ENCODE assay signal across 8 mouse cellular contexts in the genomic region with DNA sequence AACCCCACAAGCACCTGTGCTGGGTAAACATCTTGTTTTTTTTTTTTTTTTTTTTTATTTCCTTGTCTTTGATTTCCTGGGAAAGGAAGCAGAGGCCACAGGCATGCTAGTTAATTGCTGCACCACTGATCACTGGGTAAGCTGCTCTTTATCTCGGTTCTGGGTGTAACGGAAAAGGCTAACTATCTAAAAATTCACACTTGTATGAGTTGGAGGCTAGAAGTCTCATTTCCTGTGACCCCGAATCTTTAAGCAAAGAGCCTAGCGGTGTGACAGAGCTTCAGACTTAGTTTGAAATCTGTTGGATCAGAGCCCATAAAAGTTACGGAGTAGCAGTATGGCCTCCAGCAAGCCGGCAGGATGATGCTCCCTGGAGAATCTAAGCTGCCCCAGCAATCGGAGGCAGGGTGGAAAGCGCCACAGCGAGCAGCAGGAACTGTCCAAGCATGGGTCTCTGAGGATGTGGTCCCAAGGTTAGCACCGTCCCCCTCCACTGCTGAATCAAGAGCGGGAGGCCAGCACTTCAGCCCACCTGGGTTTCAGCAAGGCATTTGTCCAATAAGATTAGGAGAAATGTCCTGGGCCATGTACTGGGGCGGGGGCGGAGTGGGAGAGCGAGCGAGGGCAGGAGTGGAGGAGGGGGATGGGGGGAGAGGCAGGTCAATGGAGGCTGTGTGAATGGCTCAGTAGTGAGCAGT. TPM values are rescaled to one million over a fixed set of nuclear protein-coding genes. Genes with fewer than 3 reads are reported as not detected.
DNase-seq lines count a peak whose midpoint lies in the region; ATAC-seq lines count a peak whose summit lies in the region.

No protein-coding gene starts in this region.

- peak overlapping the region; percentile 92 for H3K27ac ChIP-seq in brown adipose tissue, adult 24 weeks (replicated peaks; ENCODE audit: low read depth, low read length)
- peak overlapping the region; percentile 79 for H3K27ac ChIP-seq in heart, embryonic 13.5 days (replicated peaks)
- H3K27ac ChIP-seq in limb, embryonic 15.5 days, result no peak overlapping the region
- H3K27ac ChIP-seq in stomach, embryonic 15.5 days, result no peak overlapping the region

- no peaks in the 10 kb centered on the region for H3K27me3 ChIP-seq in heart, embryonic 13.5 days (replicated peaks)
- H3K27me3 ChIP-seq in limb, embryonic 15.5 days, result no peaks in the 10 kb centered on the region
- H3K27me3 ChIP-seq in stomach, embryonic 15.5 days (replicated peaks), result no peaks in the 10 kb centered on the region

- H3K9ac ChIP-seq in heart, embryonic 13.5 days, result peak overlapping the region; percentile 77
- H3K9ac ChIP-seq in limb, embryonic 15.5 days, result no peak overlapping the region
- H3K9ac ChIP-seq in stomach, embryonic 15.5 days, result no peak overlapping the region

- 9% methylated on average over 15 of the region's 15 CpGs for WGBS in heart, embryonic 13.5 days
- WGBS in limb, embryonic 15.5 days, result 5% methylated on average over 15 of the region's 15 CpGs
- WGBS in stomach, embryonic 15.5 days, result 9% methylated on average over 15 of the region's 15 CpGs

- H3K4me2 ChIP-seq in heart, embryonic 13.5 days, result peak overlapping the region; percentile 72
- peak overlapping the region; percentile 33 for H3K4me2 ChIP-seq in limb, embryonic 15.5 days
- H3K4me2 ChIP-seq in stomach, embryonic 15.5 days, result peak overlapping the region; percentile 49

- peak overlapping the region; percentile 56 for H3K4me3 ChIP-seq in brown adipose tissue, adult 24 weeks (ENCODE audit: insufficient read depth, low read depth, low read length)
- peak overlapping the region; percentile 47 for H3K4me3 ChIP-seq in heart, embryonic 13.5 days
- peak overlapping the region; percentile 22 for H3K4me3 ChIP-seq in limb, embryonic 15.5 days
- H3K4me3 ChIP-seq in stomach, embryonic 15.5 days (replicated peaks), result peak overlapping the region; percentile 29

- H3K36me3 ChIP-seq in heart, embryonic 13.5 days, result no peaks in the 10 kb centered on the region
- H3K36me3 ChIP-seq in limb, embryonic 15.5 days, result no peaks in the 10 kb centered on the region
- no peaks in the 10 kb centered on the region for H3K36me3 ChIP-seq in stomach, embryonic 15.5 days

- no peak for ATAC-seq in heart, embryonic 13.5 days (ENCODE audit: extremely low read depth, insufficient number of reproducible peaks, low FRiP score, low TSS enrichment)
- ATAC-seq in limb, embryonic 15.5 days (ENCODE audit: insufficient number of reproducible peaks, low FRiP score, low TSS enrichment, low read depth), result no peak
- ATAC-seq in stomach, embryonic 15.5 days (ENCODE audit: insufficient read depth, low FRiP score, low read depth), result no peak; the same call in 1 of the 2 replicates

- no peaks in the 10 kb centered on the region for H3K9me3 ChIP-seq in heart, embryonic 13.5 days
- no peaks in the 10 kb centered on the region for H3K9me3 ChIP-seq in limb, embryonic 15.5 days
- H3K9me3 ChIP-seq in stomach, embryonic 15.5 days, result no peaks in the 10 kb centered on the region

- H3K4me1 ChIP-seq in brown adipose tissue, adult 24 weeks (ENCODE audit: control insufficient read depth, insufficient read depth, insufficient read length, low read length), result peaks cover 3% of the 10 kb centered on the region
- peaks cover 11% of the 10 kb centered on the region for H3K4me1 ChIP-seq in heart, embryonic 13.5 days
- H3K4me1 ChIP-seq in limb, embryonic 15.5 days, result peaks cover 12% of the 10 kb centered on the region
- peaks cover 4% of the 10 kb centered on the region for H3K4me1 ChIP-seq in stomach, embryonic 15.5 days

- DNase-seq in adrenal gland, adult 2 months, result peak; percentile 46
- no peak for DNase-seq in adrenal gland, adult 18-20 months (ENCODE audit: low spot score in 2 of 2)
- no peak for DNase-seq in cerebellum, postnatal 25 days
- no peak for DNase-seq in MN1 (ENCODE audit: low spot score)

RNA-seq across cellular contexts. Expression of gene Neu1, which starts 10.4 kb away (rescaled TPM):
- total RNA-seq in adrenal gland, adult 2 months (2021), result 10 to 100 TPM; 24.0 to 25.3 TPM
- polyA plus RNA-seq in adrenal gland, adult 2 months (2012; rRNA removed), result 47.2 and 52.8 TPM in 2 replicates
- 10 to 100 TPM; 22.5 to 24.3 TPM for total RNA-seq in adrenal gland, adult 18-20 months (2021)
- polyA plus RNA-seq in brown adipose tissue, adult 24 weeks (2012; ENCODE audit: insufficient read depth, insufficient read length, missing spikeins), result 9.1 and 10.2 TPM in 2 replicates
- 18.1 and 19.2 TPM in 2 replicates for polyA plus RNA-seq in heart, embryonic 13.5 days (2015; fragmentation: Nextera tagmentation; extraction: Ambion mirVana)
- 20.1 and 20.5 TPM in 2 replicates for polyA plus RNA-seq in limb, embryonic 15.5 days (2015; fragmentation: Nextera tagmentation; extraction: Ambion mirVana)
- 36.9 and 44.5 TPM in 2 replicates for polyA plus RNA-seq in stomach, embryonic 15.5 days (2015; fragmentation: Nextera tagmentation; extraction: Ambion mirVana)

RNA-seq across cellular contexts. Expression of gene Hspa1b, which starts 17.5 kb away (rescaled TPM):
- 100 to 1,000 TPM in 1 of 2 experiments, 10 to 100 TPM in 1; 36.3 to 634 TPM for total RNA-seq in adrenal gland, adult 2 months (2021)
- 48.4 and 85.4 TPM in 2 replicates for polyA plus RNA-seq in adrenal gland, adult 2 months (2012; rRNA removed)
- 100 to 1,000 TPM; 635 to 643 TPM for total RNA-seq in adrenal gland, adult 18-20 months (2021)
- polyA plus RNA-seq in brown adipose tissue, adult 24 weeks (2012; ENCODE audit: insufficient read depth, insufficient read length, missing spikeins), result 5.2 and 26.8 TPM in 2 replicates
- 0.19 and 0.20 TPM in 2 replicates for polyA plus RNA-seq in heart, embryonic 13.5 days (2015; fragmentation: Nextera tagmentation; extraction: Ambion mirVana)
- 3.3 and 3.6 TPM in 2 replicates for polyA plus RNA-seq in limb, embryonic 15.5 days (2015; fragmentation: Nextera tagmentation; extraction: Ambion mirVana)
- polyA plus RNA-seq in stomach, embryonic 15.5 days (2015; fragmentation: Nextera tagmentation; extraction: Ambion mirVana), result 0.34 and 0.90 TPM in 2 replicates

RNA-seq across cellular contexts. Expression of gene Slc44a4, which starts 27.2 kb away (rescaled TPM):
- 1 to 10 TPM in 1 of 2 experiments, under 1 TPM in 1; 0.92 to 1.9 TPM for total RNA-seq in adrenal gland, adult 2 months (2021)
- 0.33 and 0.50 TPM in 2 replicates for polyA plus RNA-seq in adrenal gland, adult 2 months (2012; rRNA removed)
- under 1 TPM; 0.30 to 0.51 TPM for total RNA-seq in adrenal gland, adult 18-20 months (2021)
- polyA plus RNA-seq in brown adipose tissue, adult 24 weeks (2012; ENCODE audit: insufficient read depth, insufficient read length, missing spikeins), result not detected in 2 replicates
- 0.15 TPM in 1 of 2 replicates, not detected in the other for polyA plus RNA-seq in heart, embryonic 13.5 days (2015; fragmentation: Nextera tagmentation; extraction: Ambion mirVana)
- polyA plus RNA-seq in limb, embryonic 15.5 days (2015; fragmentation: Nextera tagmentation; extraction: Ambion mirVana), result 0.17 TPM in 1 of 2 replicates, not detected in the other
- 15.2 and 17.9 TPM in 2 replicates for polyA plus RNA-seq in stomach, embryonic 15.5 days (2015; fragmentation: Nextera tagmentation; extraction: Ambion mirVana)

RNA-seq across cellular contexts. Expression of gene Gm20481, which starts 28.2 kb away (rescaled TPM):
- total RNA-seq in adrenal gland, adult 2 months (2021), result under 1 TPM in 1 of 2 experiments, not detected in 1; 0.58 TPM
- polyA plus RNA-seq in adrenal gland, adult 2 months (2012; rRNA removed), result 1.1 and 1.2 TPM in 2 replicates
- total RNA-seq in adrenal gland, adult 18-20 months (2021), result under 1 TPM in 1 of 2 experiments, not detected in 1; 0.60 TPM
- not detected in 2 replicates for polyA plus RNA-seq in brown adipose tissue, adult 24 weeks (2012; ENCODE audit: insufficient read depth, insufficient read length, missing spikeins)
- not detected in 2 replicates for polyA plus RNA-seq in heart, embryonic 13.5 days (2015; fragmentation: Nextera tagmentation; extraction: Ambion mirVana)
- polyA plus RNA-seq in limb, embryonic 15.5 days (2015; fragmentation: Nextera tagmentation; extraction: Ambion mirVana), result not detected in 2 replicates
- not detected in 2 replicates for polyA plus RNA-seq in stomach, embryonic 15.5 days (2015; fragmentation: Nextera tagmentation; extraction: Ambion mirVana)

RNA-seq across cellular contexts. Expression of gene Hspa1a, which starts 30.5 kb away (rescaled TPM):
- total RNA-seq in adrenal gland, adult 2 months (2021), result 100 to 1,000 TPM in 1 of 2 experiments, 10 to 100 TPM in 1; 16.3 to 253 TPM
- 37.1 and 55.2 TPM in 2 replicates for polyA plus RNA-seq in adrenal gland, adult 2 months (2012; rRNA removed)
- total RNA-seq in adrenal gland, adult 18-20 months (2021), result 100 to 1,000 TPM; 195 to 256 TPM
- 6.3 and 18.9 TPM in 2 replicates for polyA plus RNA-seq in brown adipose tissue, adult 24 weeks (2012; ENCODE audit: insufficient read depth, insufficient read length, missing spikeins)
- polyA plus RNA-seq in heart, embryonic 13.5 days (2015; fragmentation: Nextera tagmentation; extraction: Ambion mirVana), result 3.9 TPM in 2 replicates
- 31.7 and 32.0 TPM in 2 replicates for polyA plus RNA-seq in limb, embryonic 15.5 days (2015; fragmentation: Nextera tagmentation; extraction: Ambion mirVana)
- 9.9 and 12.1 TPM in 2 replicates for polyA plus RNA-seq in stomach, embryonic 15.5 days (2015; fragmentation: Nextera tagmentation; extraction: Ambion mirVana)

Comparison
In these comparisons a context has a peak if more than half of its experiments do, and no peak if none do; other contexts are left out.
1. H3K27ac ChIP-seq: peak in brown adipose tissue, adult 24 weeks (single experiment) and heart, embryonic 13.5 days (single experiment); none in limb, embryonic 15.5 days (single experiment) and stomach, embryonic 15.5 days (single experiment).
2. RNA of gene Slc44a4, which starts 27.2 kb away (polyA plus RNA-seq): 15.2 to 17.9 TPM in stomach, embryonic 15.5 days; 0.33 to 0.50 TPM in adrenal gland, adult 2 months, 0.17 TPM in limb, embryonic 15.5 days, 0.15 TPM in heart, embryonic 13.5 days and not detected in brown adipose tissue, adult 24 weeks; every median in the first group is over 10 times any median in the second.
3. Peak in every context shown above with its lines, with median percentiles within 50 percentile points of each other: H3K4me3 ChIP-seq and H3K4me2 ChIP-seq.